Mouse (Mus musculus) spleen, adult 18-20 months (tissue): ENCODE data around the gene Luc7l2.

Source experiments
- DNase-seq, 2 experiments: peaks; one replicate each; pipeline ENCODE4 v3.0.0; 2022; ENCODE audit warnings: mixed read lengths in 2 of 2

Gene Luc7l2

DNA sequence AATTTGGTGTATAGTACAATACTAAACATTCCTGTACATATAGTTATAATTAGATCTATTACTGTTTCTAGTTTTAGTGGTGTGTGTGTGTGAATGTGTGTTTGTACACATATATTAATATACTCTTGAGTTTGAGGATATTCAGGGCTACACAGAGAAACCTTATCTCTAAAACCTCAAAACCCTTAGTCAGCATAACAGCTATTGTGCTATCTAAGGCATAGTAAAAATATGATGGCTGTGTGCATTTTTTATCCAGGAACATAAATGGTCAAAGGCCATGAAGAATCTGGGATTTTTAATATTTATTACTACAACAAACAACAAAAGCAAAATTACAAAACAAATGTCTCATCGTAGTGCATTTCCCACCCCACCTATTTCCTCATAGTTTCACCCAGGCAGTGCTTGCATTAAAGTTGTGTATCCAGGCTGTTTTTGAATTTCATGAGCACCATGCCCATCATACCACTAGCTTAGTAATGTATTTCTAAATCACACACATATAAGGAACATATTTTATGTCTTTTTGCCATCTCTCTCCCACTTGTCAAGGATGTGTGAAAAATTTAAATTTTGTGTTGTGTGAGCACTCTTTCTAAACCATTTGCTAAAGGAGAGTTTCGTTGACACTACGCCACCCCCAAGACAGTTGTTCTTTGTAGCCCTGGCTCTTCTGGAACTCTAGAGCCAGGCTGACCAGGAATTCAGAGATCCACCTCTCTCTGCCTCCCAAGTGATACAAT, 29.2 kb downstream of the Luc7l2 start:
- DNase-seq, result no peak

DNA sequence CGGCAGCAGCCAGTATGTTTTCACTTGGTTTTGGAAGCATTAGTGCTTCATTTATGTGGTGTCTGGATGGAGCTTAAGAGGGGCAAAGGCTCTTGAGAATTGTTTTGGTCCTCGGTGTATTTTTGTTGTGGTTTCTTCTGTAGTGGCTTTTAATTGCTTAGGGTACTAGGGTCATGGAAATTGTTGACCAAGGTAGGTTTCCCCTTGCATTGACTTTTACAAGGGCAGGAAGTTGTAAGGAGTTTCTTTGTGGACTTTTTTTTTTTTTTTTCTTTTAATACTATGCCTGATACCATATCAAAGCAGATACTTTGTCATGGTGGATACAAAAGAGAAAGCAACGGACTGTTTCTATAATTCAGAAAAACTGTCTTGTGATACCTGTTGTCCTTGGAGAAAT, 30.6 kb downstream of the Luc7l2 start:
- no peak for DNase-seq

- no peak for DNase-seq
Measured at GRCm38 (mm10) chr6:38597481-38597880, 46.3 kb downstream of the Luc7l2 start.

GRCm38 (mm10) chr6:38609892-38610291, 58.8 kb downstream of the Luc7l2 start:
- DNase-seq, result no peak

DNA sequence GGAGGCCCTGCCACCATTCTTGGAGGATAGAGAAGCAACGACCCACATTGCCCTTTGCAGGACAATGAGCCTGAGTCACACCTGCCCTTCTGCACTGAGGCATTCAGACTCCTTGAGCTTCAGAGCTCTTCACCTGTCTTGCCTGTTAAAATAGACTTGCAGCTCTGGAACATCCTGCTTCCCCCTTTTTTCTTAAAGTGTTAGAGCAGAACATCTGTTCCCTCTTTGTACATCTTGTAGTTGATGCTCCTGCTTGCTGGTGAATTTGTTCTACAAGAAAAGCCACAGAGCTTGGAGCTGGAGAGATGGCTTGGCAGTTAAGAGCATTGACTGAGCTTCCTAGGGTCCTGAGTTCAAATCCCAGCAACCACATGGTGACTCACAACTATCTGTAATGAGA, 71.3 kb downstream of the Luc7l2 start:
- no peak for DNase-seq

GRCm38 (mm10) chr6:38623457-38623856, 72.3 kb downstream of the Luc7l2 start:
- DNase-seq, result no peak

GRCm38 (mm10) chr6:38624439-38624838, 73.3 kb downstream of the Luc7l2 start:
- no peak for DNase-seq

GRCm38 (mm10) chr6:38626086-38626485, 75.0 kb downstream of the Luc7l2 start:
- no peak for DNase-seq

DNA sequence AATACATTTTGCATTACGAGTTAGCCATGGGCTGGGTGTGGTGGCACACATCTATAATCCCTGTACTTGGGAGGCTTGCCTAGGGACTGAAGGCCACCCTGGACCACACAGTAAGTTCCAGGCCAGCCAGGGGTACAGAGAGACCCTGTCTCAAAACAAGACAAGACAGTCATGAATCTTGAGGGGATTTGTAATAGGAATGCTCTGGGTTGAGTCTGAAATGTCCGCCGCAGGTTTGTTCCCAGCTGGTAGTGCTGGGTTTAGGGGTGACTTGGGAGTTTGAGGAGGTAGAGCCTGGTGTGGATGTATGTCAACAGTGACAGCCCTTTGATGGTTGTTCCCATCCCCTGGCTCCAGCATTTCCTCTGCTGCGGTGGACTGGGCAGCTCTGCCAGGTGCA, 75.9 kb downstream of the Luc7l2 start:
- DNase-seq, result no peak

- no peak for DNase-seq
Measured at GRCm38 (mm10) chr6:38627486-38627885, 76.4 kb downstream of the Luc7l2 start.

GRCm38 (mm10) chr6:38629556-38629955, 78.4 kb downstream of the Luc7l2 start:
- DNase-seq, result no peak

DNA sequence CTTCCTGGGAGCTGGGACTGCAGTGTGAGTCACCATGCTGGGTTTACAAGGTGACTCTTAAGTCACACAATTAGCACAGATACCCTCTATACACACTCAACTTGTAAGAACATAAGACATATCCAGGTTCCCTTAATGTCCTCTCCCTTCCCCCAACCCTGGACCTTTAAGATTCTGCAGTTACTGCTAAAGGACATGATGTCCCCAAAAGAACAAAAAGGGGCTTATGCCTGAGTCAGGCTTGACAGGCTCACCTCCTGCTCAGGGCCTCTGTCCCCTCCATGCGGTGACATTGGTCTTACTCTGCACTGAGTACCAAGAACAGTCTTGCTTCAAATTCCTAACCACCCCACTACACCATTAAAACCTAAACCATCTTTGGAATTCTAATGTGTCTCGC, 81.7 kb downstream of the Luc7l2 start:
- DNase-seq, result no peak

GRCm38 (mm10) chr6:38634461-38634860, 83.3 kb downstream of the Luc7l2 start:
- DNase-seq, result no peak

DNA sequence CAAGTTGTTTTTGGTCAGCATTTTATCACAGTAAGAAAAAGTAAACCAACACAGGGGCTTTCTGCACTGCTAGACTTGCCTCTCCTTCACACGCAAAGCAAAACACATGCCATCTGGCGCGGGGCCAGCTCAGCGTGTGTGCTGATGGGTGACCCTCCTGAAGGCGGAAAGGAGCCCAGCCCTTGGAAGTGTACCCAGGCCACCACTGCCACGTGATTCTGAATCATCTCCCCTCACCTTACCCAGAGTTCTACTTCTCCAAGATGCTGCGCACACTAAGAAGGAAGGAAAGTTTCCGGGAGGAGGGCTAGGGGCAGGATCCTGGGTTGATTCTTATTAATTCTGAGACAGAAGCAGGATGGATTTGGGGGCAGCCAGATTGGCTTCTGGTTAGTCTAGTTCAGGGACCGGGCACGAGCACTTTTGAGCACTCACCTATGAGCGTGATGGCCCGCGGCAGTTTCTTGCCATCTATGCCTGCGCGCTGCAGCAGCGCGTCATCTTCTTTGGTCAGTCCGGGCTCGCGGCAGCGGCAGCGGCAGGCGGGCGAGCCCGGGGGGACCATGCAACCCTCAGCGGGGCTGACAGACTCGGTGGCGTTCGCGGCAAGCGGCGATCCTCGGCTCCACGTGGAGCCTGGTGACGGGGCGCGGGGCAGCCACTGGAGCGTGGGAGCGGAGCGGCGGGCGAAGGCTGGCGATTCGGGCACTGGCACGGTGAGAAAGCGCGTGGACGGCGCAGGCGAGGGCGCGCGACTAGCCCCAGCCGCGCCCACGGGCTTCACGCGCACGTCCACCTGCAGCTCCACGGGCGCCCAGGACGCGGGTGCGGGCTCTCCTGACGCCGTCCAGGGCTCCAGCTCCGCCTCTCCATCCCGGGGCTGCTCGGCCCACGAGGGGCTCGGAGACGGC, 85.1 kb downstream of the Luc7l2 start:
- peak in 1 of 2 experiments; percentile 31 for DNase-seq

DNA sequence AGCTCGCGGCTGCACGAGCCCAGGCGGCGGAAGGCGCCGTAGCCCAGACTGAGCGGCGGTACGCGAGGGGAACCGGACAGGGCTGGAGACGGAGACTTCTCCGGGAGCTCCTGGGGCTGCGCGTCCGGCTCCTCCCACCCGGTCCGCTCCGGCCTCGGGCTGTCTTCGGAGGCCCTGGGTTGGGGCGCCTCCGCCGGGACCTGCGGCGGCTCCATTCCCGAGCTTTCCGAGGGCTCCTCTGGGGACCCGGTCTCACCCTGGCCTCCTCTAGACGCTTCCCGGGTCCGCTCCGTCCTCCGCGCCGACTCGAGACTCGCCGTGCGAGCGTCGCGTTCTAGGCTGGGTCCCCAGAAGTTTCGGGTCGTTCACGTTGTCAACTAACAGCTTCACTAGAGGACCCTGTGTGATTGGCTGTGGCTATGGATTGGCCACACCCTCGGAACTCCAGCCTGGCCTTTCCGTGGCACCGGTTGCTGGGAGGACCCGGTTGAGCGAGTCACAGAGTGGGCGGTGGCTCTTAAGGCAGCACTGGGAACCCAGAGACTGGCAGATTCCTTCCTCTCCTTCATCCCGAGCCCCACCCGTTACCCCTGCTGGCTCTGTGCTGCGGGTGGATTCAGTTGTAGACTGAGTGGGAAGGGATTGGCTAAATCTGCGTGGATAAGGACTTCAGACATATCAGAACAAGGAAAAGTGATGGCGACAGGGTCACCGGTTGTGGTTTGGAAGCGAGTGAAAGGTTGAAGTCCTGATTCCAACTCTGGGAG, 85.9 kb downstream of the Luc7l2 start, which contains the start of gene Klrg2:
Gene Klrg2 (minus strand): TSS at position 391 of the 767 bp plus-strand sequence.
- DNase-seq, result peak in 1 of 2 experiments; percentile 5

DNA sequence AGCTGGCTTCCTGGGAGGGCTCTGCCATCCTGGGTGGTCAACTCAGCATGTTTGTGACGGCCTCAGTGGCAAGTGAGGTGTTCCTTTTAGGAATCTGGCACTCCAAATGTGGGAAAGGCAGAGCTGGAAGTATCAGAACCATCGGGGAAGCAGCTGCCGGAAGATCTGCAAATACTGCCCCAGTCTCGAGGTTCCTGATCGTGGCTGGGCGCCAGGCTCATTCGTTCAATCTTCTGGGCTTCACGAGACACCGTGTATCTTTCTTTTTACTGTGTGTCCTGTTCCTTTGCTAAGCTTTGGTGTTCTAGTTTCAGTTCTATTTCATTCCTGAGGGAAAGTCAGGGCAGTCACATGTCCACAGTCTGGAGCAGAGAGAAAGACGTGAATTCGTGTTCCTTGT, 89.3 kb downstream of the Luc7l2 start:
- DNase-seq, result no peak

DNA sequence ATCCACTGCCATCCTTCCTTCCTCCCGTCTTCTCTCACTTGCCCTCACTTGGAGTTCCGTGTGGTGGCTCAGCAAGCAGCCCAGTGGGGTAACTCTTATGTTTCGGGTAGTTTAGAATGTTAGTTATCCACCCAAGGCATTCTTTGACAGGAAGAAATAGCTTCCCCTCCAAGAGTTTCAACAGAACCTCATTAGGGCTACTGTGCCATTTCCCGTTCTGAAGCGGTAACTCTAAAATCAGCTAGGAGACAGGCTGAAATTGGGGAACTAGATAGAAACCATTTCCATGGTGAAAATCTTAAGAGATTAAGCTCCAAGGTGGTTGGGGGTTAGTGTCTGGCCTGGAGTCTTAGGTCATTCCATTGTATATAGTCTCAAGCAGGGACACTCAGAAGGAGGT, 90.1 kb downstream of the Luc7l2 start:
- no peak for DNase-seq

DNA sequence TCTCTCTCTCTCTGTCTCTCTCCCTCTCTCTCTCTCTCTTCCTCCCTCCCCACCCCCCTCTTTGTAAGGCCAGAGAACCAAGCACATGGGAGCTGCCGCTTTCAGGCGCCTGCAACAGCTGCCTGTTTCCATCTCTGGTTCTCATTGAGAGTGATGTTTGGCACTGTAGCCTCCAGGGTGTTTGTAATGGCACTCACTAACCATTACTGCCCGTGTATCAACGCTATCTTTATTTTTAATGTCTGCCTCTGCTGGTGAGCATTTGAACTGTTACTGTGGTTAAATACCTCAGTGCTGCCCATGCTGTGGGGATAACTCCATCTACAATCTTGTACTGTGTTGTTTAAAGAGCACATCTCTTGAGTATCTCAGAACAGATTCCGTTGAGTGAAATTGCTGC, 90.5 kb downstream of the Luc7l2 start:
- no peak for DNase-seq

- no peak for DNase-seq
Measured at GRCm38 (mm10) chr6:38642593-38642992, 91.5 kb downstream of the Luc7l2 start.

- no peak for DNase-seq
Measured at GRCm38 (mm10) chr6:38643039-38643438, 91.9 kb downstream of the Luc7l2 start.

DNA sequence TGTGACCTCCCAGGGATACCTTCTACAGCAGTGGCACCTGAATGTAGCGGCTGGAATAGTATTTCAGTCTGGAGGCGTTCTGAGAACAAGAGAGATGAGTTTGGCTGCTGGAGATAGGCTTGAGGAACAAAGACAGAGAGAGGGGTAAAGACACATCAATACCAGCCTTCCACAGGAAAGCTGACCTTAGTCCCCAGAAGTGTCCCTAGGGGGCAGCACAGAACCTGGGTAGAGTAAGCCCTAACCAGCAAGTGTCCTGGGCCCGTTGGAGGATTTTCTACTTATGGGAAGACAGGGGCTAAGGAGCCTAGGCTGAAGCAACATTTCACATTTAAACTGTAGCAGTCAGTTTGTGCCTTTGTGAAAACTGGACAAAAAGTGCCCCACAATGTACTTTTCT, 98.4 kb downstream of the Luc7l2 start:
- DNase-seq, result peak in 1 of 2 experiments; percentile 32

DNA sequence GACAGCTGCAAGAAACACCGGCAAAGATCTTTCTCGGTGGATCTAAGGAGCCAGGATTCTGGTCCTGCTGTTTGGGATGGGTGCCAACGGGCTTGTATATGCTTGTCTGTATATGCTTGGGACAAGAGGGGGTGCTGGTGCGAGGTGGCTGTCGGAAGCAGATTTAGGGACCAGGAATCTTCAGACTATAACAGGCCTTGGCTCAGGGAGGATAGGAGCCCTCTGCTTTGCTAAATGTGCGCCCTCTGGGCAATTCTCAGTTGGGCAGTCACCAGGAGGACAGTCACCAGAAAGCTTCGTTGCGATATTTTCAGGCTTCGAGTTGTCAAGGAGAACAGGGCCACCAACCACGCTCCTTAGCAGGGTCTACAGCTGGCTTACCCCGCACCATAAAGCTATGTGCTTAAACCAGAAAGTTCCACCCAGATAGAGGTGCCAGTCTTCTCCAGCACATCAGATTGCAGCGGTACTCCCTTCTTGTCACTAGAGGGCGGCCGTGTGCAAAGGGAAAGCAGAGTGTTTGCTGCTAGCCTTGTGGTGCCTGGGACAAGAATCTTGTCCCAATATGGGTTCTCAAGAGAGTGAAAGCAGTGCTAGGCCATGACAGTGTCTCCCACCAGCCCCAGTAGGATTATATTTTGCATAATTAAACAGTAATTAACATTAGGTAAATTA, 99.3 kb downstream of the Luc7l2 start:
- peak; percentile 31 to 56 for DNase-seq
